Mouse (Mus musculus) embryonic facial prominence, embryonic 10.5 days (tissue): Measurements from ENCODE around the gene Ly6g5b. TPM values are rescaled to one million over a fixed set of nuclear protein-coding genes. Genes with fewer than 3 reads are reported as not detected.

Experiments
- DNase-seq: peaks from one replicate; pipeline ENCODE4 v3.0.0-alpha.2; 2017; ENCODE audit warnings: low spot score
- H3K27ac ChIP-seq: fragments of 300-500 bp; sonication (generic); replicated peaks from 2 replicates; pipeline ENCODE4 v1.5.1; 2016; ENCODE audit warnings: mild to moderate bottlenecking
- H3K27me3 ChIP-seq: fragments of 300-500 bp; sonication (generic); replicated peaks from 2 replicates; pipeline ENCODE4 v1.6.1; 2016; ENCODE audit warnings: low read depth, mild to moderate bottlenecking; ENCODE audit not compliant: poor library complexity, severe bottlenecking
- H3K36me3 ChIP-seq: fragments of 300-500 bp; sonication (generic); replicated peaks from 2 replicates; pipeline ENCODE4 v1.6.1; 2016; ENCODE audit warnings: mild to moderate bottlenecking, moderate library complexity
- H3K4me1 ChIP-seq: fragments of 300-500 bp; sonication (generic); 2 replicates; pipeline ENCODE4 v1.6.1; 2016
- H3K4me3 ChIP-seq: fragments of 300-500 bp; sonication (generic); 2 replicates; pipeline ENCODE4 v1.5.1; 2016; ENCODE audit warnings: mild to moderate bottlenecking, moderate library complexity
- H3K9me3 ChIP-seq: fragments of 300-500 bp; sonication (generic); 2 replicates; pipeline ENCODE4 v1.6.1; 2016; ENCODE audit warnings: mild to moderate bottlenecking
- WGBS: fragments of 180-500 bp; shearing (Covaris S2); methylation state at CpG from one replicate; pipeline ENCODE4 v1.1.7; 2016; 5-methylcytosine and 5-hydroxymethylcytosine counted together
- polyA plus RNA-seq: library from polyadenylated mRNA; unstranded; fragments of >200 nt; fragmentation: Nextera tagmentation; extraction: Ambion mirVana; gene quantifications from 2 replicates; pipeline ENCODE4 v1.2.1, GENCODE M21; 2016

Ly6g5b gene
- polyA plus RNA-seq, 1 experiment from 2014 or later: 1.6 TPM

DNA sequence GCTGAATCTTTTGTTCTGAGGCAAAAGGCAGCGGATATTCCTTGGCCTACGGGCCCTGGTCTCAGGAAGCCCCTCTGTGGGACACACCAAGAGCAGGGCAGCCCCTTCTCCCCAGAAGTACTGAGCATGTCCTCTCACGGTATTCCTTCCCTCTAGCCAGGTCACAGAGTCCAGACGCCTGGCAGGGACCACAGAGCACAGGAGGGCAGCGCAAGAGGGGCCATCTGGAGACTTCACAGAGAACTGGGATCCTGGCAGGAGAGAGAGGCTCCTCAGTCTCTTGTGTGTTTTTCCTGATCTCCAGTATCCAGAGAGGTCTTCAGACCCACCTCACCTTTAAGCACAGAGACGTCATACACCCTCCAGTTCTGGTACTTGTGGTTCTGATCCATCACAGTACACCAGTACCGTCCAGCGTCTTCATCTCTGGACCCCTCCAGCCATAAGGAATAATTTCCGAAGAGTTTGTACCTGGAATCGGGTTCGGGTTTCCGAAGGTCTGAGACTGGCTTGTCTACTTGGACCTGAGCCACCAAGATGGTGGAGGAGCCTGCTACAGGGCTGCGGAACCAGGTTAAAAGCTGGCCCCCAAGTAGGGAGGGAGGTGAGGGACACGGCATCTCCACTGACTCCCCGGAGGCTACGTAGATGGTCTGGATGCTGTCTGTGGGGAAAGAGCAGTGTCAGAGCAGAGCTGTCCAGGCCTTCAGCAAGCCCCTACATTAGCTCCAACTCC lies 32.2 kb downstream of the Ly6g5b start:
- Histone ChIP-seq H3K4me1 (peaks cover 3% of the 10 kb centered on the region), H3K9me3 (no peaks in the 10 kb centered on the region), H3K27me3 (peaks cover 20% of the 10 kb centered on the region), H3K36me3 (no peaks in the 10 kb centered on the region), H3K4me3 (no peak overlapping the region), H3K27ac (peak overlapping the region; percentile 32; the same call in 1 of the 2 replicates)
- 84% methylated on average over 16 of the region's 16 CpGs for WGBS
- no peak for DNase-seq

GRCm38 (mm10) chr17:35080710-35081109 lies 34.5 kb downstream of the Ly6g5b start:
- WGBS: 69% methylated on average over 4 of the region's 4 CpGs
- Histone ChIP-seq H3K4me3 (no peak overlapping the region), H3K36me3 (no peaks in the 10 kb centered on the region), H3K27ac (no peak overlapping the region), H3K27me3 (peaks cover 40% of the 10 kb centered on the region), H3K9me3 (no peaks in the 10 kb centered on the region), H3K4me1 (peaks cover 26% of the 10 kb centered on the region)
- DNase-seq: no peak

- Histone ChIP-seq H3K27me3 (peaks cover 42% of the 10 kb centered on the region), H3K27ac (no peak overlapping the region), H3K4me1 (peaks cover 26% of the 10 kb centered on the region), H3K9me3 (no peaks in the 10 kb centered on the region), H3K4me3 (no peak overlapping the region), H3K36me3 (no peaks in the 10 kb centered on the region)
- DNase-seq: no peak
- 67% methylated on average over 6 of the region's 6 CpGs for WGBS
Measured at GRCm38 (mm10) chr17:35080248-35080647, 35.0 kb downstream of the Ly6g5b start.

GRCm38 (mm10) chr17:35079778-35080177 lies 35.5 kb downstream of the Ly6g5b start:
- Histone ChIP-seq H3K27ac (no peak overlapping the region), H3K9me3 (no peaks in the 10 kb centered on the region), H3K36me3 (no peaks in the 10 kb centered on the region), H3K27me3 (peaks cover 42% of the 10 kb centered on the region), H3K4me1 (peaks cover 26% of the 10 kb centered on the region), H3K4me3 (no peak overlapping the region)
- WGBS: 73% methylated on average over 9 of the region's 9 CpGs
- DNase-seq: no peak

DNA sequence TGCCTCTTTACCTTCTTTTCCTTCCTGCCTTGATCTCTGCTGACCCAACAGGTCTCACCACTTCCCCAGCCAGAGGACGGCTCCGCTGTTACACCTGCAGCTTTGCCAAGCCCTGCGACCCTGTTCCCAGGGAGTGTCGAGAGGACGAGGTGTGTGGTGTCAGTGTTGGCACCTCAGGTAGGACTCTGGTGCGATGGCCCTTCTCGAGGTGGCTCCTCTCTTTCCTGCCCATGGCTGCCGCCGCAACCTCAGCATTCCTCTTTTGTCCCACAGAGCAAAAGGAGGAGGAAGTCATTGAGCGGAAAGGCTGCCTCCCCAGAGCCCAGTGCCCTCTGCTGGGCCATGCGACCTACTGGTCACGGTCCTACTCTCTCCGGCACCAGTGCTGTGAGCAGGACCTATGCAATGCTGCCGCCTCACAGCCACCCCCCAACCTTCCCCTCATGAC lies 37.4 kb downstream of the Ly6g5b start, which contains the start of gene Ly6g6d:
TSS of gene Ly6g6d (minus strand) at position 280 of the 448 bp plus-strand sequence.
- Histone ChIP-seq H3K36me3 (no peaks in the 10 kb centered on the region), H3K27ac (peak within 1 kb of the TSS; percentile 60), H3K27me3 (peaks cover 42% of the 10 kb centered on the region), H3K4me1 (peaks cover 32% of the 10 kb centered on the region), H3K4me3 (peak within 1 kb of the TSS; percentile 43), H3K9me3 (no peaks in the 10 kb centered on the region)
- WGBS: 9% methylated on average over 14 of the region's 14 CpGs
- peak; percentile 40 for DNase-seq

DNA sequence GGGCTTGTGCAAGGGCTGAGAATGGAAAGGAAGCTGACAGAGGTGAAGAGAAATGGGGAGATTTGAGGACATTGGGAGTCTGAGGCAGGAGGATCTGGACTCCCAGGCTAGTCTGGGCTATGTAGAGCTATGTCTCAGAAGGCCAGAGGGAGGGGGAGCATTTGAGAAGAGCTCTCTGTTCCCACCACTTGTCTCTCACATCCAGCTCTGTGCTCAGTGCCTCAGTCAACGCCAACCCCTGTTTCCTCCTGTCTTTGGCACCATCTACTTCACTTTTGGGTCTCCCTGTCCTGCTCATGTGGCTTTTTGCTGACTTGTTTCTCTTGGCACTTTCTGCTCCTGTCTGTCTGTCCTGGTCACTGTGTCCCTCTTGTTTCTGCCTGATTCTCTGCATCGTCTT lies 37.9 kb downstream of the Ly6g5b start:
- DNase-seq: no peak
- H3K27me3 ChIP-seq: peaks cover 42% of the 10 kb centered on the region
- no peaks in the 10 kb centered on the region for H3K9me3 ChIP-seq
- WGBS: 45% methylated on average over 2 of the region's 2 CpGs
- H3K4me1 ChIP-seq: peaks cover 32% of the 10 kb centered on the region
- H3K4me3 ChIP-seq: peak overlapping the region; percentile 43
- H3K27ac ChIP-seq: peak overlapping the region; percentile 60
- H3K36me3 ChIP-seq: no peaks in the 10 kb centered on the region

- WGBS: 18% methylated on average over 10 of the region's 10 CpGs
- Histone ChIP-seq H3K4me1 (peaks cover 32% of the 10 kb centered on the region), H3K27ac (peak within 1 kb of the TSS; percentile 60), H3K9me3 (no peaks in the 10 kb centered on the region), H3K36me3 (no peaks in the 10 kb centered on the region), H3K27me3 (peaks cover 42% of the 10 kb centered on the region), H3K4me3 (peak within 1 kb of the TSS; percentile 43)
- no peak for DNase-seq
Measured at GRCm38 (mm10) chr17:35076507-35077176, 38.6 kb downstream of the Ly6g5b start, which contains the start of gene Ly6g6e. Ly6g6e (plus strand) TSS chr17:35076902.

DNA sequence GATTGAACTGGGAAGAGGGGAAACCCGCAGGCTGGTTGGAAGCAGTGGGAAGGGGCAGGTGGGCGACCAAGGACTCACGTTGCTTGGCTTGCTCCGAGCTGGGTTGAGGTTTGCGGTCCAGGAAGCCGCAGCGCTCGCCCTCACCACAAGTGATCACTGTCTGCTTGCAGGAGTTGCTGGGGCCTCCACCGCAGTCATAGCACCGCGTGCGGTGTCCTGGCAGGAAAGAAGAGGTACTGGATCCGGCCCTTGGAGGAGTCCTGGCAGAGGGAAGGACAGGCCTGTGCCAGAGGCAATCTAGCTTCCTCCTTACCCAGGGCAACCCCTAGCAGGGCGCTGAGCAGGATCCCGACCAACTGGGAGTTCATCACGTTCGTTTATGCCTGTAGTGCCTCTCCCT lies 41.1 kb downstream of the Ly6g5b start:
- Histone ChIP-seq H3K4me3 (no peak overlapping the region), H3K27me3 (peaks cover 31% of the 10 kb centered on the region), H3K4me1 (peaks cover 36% of the 10 kb centered on the region), H3K9me3 (no peaks in the 10 kb centered on the region), H3K36me3 (no peaks in the 10 kb centered on the region), H3K27ac (no peak overlapping the region)
- 49% methylated on average over 17 of the region's 17 CpGs for WGBS
- DNase-seq: no peak

DNA sequence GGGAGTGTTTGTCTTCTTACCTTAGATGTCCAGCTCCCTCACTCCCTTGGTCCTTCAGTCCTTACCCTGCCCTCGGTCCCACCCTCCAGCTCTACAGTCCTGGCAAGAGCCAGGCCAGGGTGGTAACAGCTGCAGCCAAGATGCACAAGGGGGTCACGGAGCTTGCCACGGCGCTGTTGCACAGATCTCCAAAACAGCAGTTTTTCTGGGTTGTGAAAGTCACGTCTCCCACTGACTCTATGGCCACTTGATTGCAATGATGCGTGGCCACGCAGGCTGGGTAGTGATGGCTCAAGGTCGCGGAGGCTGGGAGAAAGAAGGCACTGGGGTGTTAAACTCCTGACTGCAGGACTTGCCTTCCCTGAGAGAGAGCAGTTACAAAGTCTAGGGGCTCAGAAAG lies 43.8 kb downstream of the Ly6g5b start:
- 78% methylated on average over 9 of the region's 9 CpGs for WGBS
- peaks cover 17% of the 10 kb centered on the region for H3K4me1 ChIP-seq
- H3K36me3 ChIP-seq: no peaks in the 10 kb centered on the region
- no peak overlapping the region for H3K27ac ChIP-seq
- H3K4me3 ChIP-seq: no peak overlapping the region
- peaks cover 39% of the 10 kb centered on the region for H3K27me3 ChIP-seq
- H3K9me3 ChIP-seq: no peaks in the 10 kb centered on the region
- no peak for DNase-seq

GRCm38 (mm10) chr17:35070556-35071229 lies 44.5 kb downstream of the Ly6g5b start:
- Histone ChIP-seq H3K9me3 (no peaks in the 10 kb centered on the region), H3K36me3 (no peaks in the 10 kb centered on the region), H3K27ac (no peak overlapping the region), H3K4me1 (peaks cover 14% of the 10 kb centered on the region), H3K27me3 (peaks cover 41% of the 10 kb centered on the region), H3K4me3 (no peak overlapping the region)
- 51% methylated on average over 6 of the region's 6 CpGs for WGBS
- DNase-seq: no peak

- H3K36me3 ChIP-seq: peaks cover 5% of the 10 kb centered on the region; the same call in 1 of the 2 replicates
- 85% methylated on average over 17 of the region's 17 CpGs for whole genome bisulfite sequencing
- peaks cover 62% of the 10 kb centered on the region for H3K27me3 ChIP-seq
- H3K27ac ChIP-seq: no peak overlapping the region
- H3K4me1 ChIP-seq: peaks cover 28% of the 10 kb centered on the region
- DNase-seq: no peak
- H3K9me3 ChIP-seq: no peaks in the 10 kb centered on the region
- H3K4me3 ChIP-seq: no peak overlapping the region
Measured at GRCm38 (mm10) chr17:35068213-35068914, 46.9 kb downstream of the Ly6g5b start.

DNA sequence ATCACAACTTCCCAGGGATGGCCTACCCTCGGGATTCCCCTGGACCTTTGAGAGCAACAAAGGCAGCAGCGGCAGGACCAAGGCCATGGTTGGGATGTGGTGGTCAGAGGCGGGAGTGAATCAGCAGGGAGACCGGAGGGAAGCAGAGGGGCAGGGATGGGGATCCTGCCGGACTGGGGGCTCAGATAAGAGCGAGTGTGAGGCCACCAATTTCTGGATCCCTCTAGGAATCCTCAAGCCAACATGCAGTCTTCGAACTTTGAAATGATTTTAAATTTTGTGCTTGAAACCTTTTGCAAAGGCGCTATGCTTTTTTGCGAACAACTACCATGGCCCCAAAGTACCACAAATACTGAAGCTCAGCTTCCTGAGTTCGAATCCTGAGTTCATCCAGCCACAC lies 49.1 kb downstream of the Ly6g5b start, which contains the start of gene Mpig6b:
TSS of gene Mpig6b (minus strand) at position 101 of the 400 bp plus-strand sequence.
- Histone ChIP-seq H3K36me3 (peaks cover 26% of the 10 kb centered on the region), H3K27me3 (peaks cover 71% of the 10 kb centered on the region), H3K27ac (peak within 1 kb of the TSS; percentile 70), H3K4me1 (peaks cover 34% of the 10 kb centered on the region), H3K4me3 (peak within 1 kb of the TSS; percentile 58), H3K9me3 (no peaks in the 10 kb centered on the region)
- DNase-seq: no peak
- WGBS: 41% methylated on average over 10 of the region's 10 CpGs
